Mouse (Mus musculus): Measurements from ENCODE around the gene Gpx4.

Gene Gpx4

DNA sequence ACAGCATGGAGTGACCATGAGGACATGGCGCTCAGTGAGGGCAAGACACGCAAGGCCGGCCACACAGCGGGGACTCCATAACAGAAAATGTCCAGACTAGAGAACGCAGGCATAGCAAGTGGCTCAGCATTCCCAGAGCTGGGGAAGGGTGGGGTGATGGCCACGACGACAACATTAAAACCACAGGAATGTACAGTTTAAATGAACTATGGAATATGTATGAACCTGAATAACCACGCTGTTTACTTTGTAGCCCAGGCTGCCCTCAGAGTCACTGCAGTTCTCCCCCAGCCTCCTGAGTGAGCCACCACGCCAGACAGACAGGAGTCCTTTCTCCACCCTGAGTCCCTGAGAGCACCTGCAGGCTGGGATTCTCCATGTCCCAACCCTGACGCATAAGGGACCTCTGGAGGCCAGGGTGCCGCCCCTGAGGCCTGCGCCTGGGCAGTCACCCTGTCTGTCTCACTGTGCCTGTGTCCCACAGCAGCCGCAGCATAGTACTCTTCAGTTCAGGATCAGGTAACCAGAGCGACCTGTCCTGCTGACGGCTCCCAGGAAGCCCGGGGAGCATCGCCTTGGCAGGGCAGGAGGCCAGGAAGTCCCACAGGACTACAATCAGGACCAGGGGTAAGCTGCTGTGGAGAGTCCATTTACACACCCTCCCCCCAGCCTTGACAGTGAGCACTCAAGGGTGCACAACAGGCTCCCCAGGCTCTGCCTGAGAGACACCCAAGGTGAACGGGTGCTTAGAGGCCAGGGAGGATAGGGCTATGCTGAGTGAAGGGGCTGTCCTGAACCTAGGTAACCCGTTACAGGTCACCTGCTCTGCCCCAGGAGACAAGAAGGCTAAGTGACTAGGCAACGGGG lies 25.9 kb downstream of the Gpx4 start:
- DNase-seq (ENCODE audit: low spot score in 2 of 2) = no peak

DNA sequence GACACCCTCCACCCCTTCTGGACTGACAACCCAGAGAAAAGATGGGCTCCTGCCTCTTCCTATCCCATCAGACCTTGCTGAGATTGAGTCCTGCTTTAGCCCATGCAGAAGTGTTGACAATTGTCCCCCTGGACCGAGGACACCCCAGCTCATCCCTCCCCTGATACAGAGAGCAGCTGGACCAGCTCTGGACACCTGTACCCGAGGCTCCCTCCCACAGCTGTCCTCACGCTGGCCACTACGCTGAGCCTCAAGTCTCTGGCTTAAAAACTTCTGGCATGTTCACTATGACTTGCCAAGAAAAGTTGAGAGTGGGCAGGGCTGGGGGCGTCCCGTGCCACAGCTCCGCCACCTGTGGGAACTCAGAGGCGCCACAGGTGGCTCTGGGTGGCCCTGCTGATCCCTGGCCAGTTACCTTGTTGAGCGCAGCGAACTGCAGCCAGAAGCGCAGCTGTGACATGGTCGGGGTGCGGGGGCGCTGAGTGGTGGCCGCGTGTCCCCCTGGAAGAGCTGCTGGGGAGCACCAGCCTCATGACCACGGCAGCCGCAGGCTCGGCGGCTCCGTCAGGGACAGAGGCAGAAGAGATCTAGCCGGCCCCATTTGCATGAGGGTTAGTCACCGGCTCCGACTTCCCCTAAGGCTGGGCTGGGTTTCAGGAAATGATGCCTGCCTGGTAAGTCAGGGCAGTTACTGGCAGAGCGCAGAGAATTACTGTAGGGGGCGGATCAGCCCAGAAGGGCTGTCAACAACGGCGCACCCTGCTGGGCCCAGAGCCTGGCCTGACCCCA lies 28.0 kb downstream of the Gpx4 start:
- no peak for DNase-seq (ENCODE audit: low spot score in 2 of 2)

DNA sequence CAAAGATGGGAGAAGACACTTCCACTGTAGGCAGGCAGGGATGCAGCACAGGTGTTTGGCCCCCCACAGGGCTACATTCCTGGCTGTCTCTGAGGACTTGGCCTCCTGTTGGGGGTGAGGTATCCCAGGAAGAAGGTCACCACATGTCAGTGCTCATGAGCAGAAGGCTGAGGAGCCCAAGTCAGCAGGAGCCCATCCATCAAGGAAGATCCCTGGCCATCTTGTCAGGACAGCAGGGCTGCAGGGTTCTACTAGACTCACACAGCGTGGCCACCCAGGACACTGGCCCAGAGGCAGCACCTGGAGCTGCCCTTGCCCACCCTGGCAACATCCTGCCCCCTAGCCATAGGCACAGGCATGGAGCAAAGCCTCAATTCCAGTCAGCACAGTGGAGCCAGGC lies 29.0 kb downstream of the Gpx4 start:
- no peak for DNase-seq (ENCODE audit: low spot score in 2 of 2)

DNA sequence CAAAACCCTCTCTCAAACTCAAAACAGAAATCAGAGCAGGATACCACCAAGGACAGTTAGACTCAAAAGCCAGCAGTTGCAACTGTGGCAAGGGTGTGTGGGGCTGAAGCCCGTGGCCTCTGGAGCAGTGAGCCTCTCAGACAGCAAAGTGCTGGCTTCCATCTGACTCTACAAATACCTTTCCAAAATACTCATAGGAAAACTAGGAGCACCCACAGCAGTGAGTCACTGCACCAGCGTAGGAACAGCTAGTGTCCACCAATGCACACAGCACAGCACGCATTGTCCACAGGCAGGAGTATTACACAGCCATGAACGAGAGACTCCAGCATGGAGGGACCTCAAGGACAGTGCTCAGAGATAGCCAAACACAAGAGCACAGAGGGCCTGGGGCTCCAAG lies 29.4 kb downstream of the Gpx4 start:
- DNase-seq (ENCODE audit: low spot score in 2 of 2) = no peak

DNA sequence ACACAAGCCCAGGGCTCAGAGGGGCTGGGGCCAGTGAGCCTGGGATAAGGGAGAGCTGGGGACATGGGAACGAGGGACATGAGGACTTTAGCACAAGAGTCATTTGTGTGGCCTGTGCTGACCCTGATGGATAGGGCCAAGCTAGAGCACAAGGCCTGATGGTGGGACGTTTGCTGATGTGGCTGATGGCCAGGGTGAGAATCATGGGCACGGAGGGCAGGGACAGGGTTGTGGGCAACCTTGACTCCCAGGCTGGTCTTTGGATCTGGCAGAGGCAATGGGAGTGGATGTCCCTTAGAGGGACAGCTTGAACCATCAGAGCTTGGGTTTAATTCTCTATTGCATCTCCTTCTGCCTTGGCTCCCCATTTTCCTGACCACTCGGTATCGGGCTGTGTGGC lies 30.3 kb downstream of the Gpx4 start:
- DNase-seq (ENCODE audit: low spot score in 2 of 2) = no peak

DNA sequence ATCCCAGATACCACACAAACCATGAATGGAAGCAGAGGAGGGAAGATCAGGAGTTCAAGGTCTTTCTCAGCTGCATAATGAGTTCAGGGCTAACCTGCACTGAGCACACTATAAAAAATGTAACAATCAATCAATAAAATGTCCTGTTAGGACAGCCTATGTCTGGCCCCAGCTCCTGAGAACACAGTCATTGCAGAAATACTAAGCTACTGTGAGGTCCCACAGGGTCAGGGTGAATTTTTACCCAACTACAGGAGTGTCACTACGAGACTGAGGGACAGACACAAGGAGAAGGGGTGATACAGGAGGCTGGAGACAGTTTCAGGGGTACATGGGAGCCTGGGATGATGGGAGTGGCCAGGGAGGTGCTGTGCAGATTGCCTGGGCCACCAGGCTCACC lies 31.4 kb downstream of the Gpx4 start:
- no peak for DNase-seq (ENCODE audit: low spot score in 2 of 2)

DNA sequence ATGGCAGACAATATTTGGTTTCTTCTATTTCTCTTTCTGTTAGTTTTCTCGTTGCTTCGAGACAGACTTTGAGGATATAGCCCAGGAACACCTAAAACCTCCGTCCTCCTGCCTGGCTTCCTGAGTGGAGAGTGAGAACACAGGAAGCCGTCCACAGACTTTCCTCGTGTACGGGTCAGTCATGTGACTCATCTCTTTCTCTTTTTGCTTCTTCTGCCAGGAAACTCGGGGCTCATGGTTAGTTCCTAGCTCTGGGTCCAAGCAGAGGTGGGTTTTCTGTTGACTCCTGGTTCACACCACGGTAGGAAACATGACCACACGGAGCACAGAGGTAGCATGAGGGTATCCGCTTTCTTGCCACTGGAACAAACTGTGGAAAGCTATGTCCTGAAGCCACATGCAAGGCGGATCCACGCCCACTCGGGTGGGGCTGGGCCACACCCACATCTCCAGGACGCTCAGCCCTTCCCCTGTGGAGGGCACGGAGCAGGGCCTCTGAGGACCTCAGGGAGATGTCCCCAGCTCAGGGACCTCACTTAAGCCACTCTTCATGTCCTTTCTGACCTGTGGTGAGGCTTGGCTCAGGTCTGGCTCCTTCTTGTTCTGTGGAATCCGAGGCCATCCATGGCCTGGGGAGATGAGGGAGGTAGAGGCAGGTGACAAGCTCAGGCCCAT lies 33.6 kb downstream of the Gpx4 start:
- DNase-seq (ENCODE audit: low spot score in 2 of 2) = no peak

DNA sequence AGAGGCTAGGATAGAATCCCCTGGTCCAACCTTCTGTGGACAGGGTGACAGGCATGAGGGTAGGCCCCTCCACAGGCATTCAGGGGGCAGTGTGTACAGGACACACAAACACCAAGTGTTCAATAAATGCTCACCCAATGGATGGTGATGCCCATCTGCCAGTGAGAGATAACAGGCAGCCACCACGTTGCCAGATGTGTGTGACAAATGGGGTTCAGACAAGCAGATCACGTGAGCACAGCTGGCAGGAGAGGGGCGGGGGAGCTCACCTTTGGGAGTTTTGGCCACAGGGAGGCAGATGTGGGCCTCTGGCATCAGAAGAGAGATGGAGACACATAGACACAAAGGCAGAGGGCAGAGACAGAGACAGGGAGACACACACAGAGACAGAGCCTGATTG lies 34.1 kb downstream of the Gpx4 start:
- no peak for DNase-seq (ENCODE audit: low spot score in 2 of 2)

DNA sequence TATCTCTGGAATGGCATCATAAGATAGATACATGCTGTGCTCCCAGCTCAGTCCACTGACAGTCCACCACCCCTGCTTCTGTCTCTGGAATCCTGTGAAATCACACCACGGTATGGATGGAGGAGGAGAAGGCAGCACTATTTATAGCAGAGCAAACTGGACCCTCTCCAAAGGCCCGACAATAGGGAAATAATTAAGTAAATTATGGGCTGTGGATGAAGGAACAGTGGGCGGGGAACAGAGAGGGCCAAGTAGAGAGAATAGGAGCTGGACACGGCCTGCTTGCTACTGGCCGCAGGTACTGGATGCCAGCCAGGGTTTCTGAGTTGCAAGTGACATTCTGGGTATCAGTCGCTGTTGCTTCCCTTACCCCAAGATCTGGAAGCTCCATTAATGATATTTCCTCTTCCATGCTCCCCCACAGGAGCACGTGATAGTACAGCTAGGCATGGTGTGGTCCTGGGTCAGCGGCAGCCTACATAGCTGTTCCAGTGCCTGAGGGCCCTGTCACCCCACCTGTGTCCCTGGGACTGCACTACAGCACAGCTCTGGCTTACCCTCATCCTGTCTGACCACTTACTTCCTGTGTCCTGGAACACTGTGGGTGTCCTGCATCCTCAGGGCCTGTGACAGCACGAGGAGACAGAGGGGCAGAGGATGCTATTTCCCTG lies 38.0 kb downstream of the Gpx4 start:
- DNase-seq (ENCODE audit: low spot score in 2 of 2) = peak in 1 of 2 experiments; percentile 23

DNA sequence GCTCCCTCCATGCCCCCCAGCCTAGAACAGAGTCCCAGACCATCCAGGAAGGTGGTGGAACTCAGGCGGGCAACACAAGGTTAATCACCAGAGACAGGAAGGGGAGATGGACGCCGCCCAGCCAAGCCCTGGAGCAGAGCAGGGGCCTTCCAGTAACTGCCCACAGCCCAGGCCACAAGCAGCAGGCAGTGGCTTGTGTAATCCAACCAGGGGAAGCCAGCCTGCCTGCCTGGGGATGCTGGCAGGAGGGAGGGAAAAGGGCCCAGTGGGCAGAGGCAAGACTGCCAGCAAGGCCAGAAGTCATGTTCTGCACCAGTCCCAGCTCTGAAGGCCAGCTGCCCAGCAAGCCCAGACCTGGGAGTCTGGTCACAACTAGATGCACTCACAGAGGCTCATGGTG lies 39.9 kb downstream of the Gpx4 start:
- no peak for DNase-seq (ENCODE audit: low spot score in 2 of 2)

DNA sequence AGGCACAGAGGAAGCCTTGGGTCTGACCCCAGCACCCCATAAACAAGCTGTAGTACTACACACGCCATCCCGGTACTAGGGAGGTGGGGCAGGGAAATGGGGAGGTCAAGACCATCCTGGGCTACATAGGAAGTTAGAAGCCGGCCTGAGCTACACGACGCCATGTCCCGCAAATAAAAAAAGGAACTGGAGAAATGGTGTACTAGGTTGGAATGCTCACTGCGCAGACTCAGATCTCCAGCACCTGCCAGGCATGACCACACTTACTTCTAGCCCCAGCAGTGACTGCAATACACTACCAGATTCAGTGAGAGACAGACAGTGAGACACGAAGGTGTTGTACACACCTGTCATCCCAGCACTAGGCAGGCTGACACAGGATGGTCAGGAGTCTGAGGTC lies 40.5 kb downstream of the Gpx4 start:
- DNase-seq (ENCODE audit: low spot score in 2 of 2) = no peak

DNA sequence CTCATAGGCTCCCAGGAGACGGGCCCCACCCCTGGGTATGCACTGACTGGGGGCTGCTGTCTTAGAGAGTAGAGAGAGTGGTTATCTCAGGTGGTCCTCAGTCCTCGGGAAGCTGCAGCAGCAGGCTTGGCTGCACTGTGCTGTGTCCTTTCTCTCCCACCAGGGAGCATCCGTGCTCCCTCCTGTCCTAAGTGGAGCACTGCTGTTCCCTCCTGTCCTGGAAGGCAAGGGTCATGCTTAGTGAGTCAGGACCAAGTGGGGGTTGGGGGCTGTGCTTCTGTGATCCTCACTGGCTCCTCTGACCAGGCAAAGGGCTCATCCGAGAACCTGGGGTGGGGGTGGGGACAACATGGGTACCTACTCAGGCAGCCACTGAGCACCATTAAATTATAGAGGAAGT lies 42.2 kb downstream of the Gpx4 start:
- DNase-seq (ENCODE audit: low spot score in 2 of 2) = no peak

DNA sequence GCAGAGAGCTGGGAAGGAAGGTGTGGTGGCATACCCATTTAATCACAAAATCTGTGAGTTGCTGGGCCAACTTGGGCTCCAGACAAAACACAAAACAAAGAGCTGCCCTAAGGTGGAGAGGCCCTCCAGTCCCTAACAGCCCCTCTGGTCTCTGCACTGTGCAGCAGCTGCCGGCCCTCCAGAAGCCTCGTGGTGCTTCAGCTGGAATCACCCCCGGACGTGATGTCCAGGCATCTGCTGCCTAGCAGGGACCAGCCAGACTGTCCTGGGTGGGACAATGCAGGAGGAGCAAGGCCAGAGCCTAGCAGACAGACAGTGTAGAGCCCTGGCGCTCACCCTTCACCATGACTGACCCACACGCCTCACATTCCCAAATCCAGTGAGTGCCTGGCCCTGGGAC lies 44.6 kb downstream of the Gpx4 start:
- no peak for DNase-seq (ENCODE audit: low spot score in 2 of 2)

DNA sequence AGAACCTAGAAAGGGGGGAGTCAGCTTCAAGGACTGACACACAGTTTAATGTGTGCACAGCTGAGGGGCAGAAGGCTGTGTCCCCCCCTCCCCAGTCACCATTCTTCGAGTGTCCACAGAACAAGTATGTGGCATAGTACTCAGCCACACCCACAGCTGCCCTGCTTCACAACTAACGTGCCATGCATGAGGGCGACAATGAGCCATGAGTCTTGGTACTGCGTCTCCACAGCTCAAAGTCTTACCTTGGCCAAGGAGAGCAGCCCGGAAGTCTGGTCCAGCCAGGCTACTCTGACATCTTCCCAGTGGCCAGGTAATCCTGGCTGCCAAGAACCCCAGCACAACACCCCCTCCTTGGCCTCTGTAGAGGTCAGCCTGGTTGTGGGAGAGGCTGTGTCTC lies 45.7 kb downstream of the Gpx4 start:
- no peak for DNase-seq (ENCODE audit: low spot score in 2 of 2)

DNA sequence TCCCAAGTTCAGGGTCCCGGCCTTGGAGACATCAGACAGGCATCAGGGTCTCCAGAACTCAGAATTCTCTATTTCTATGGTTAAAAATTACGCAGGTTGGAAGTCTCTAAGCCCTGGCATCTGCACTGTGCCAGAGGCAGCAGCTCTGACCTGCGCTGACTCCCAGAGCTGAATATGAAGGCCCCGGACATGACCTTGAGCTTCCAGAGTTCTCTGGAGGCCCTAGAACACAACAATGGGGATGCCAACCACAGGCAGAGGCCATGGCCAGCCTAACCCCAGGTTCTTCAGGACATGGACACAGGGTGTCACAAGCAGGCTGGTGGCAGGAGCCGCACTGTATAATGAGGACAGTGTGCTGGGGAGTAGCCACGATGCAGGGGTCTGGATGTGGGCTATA lies 47.1 kb downstream of the Gpx4 start:
- DNase-seq (ENCODE audit: low spot score in 2 of 2) = no peak

DNA sequence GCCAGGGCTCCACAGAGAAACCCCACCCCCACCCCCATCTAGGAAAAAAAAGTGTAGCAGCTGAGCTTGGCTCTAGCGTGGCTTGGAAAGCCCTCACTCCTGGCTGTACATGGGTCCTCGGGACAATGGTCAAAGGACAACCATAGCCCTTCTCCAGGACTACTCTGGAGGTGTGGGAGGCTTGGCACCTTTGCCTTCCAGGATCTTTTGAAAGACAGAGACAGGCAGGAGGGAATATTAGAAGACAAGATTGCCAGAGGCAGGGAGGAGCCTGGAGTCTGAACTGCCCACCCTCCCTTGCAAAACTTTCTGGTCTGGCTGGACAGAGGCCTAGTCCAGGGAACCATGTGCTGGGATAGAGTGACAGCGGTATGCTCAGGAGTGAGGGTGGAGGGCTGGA lies 47.7 kb downstream of the Gpx4 start:
- DNase-seq (ENCODE audit: low spot score in 2 of 2) = no peak

DNA sequence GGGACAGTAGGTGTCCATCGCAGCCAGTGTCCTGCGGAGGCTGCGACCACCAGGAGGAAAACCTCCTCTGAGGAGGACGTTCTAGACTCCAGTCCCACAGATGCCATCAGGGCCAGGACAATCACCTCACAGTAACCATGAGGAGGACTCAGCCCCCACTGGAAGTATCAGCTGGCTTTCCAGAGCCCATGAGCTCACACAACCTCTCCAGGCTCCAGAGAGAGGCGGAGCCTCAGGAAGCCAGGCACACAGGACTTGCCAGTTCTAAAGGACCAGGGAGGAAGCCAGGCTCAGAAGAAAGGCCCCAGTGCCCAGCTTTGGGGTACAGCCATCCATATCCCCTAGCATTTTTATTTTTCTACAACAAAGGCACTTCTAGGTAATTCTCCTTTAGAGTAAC lies 48.6 kb downstream of the Gpx4 start:
- no peak for DNase-seq (ENCODE audit: low spot score in 2 of 2)

DNA sequence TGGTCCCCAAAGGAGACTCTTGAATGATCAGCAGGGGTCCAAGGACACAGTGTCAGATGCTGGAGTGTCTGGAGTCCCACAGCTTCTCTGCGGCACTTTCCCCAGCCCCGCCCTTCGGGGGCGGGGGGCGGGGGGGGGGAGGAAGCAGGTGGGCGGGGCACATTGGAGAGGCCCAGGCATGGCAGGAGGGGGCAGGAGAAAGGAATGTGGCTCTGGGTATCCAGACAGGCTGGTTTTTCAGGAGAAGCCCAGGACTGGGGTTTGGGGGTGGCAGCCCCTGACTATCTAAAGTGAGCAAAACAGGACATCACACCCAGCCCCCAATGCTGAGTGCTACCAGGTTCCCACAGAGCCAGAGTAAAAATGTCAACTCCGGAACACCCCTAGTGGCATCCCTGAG lies 50.3 kb downstream of the Gpx4 start:
- no peak for DNase-seq (ENCODE audit: low spot score in 2 of 2)

DNA sequence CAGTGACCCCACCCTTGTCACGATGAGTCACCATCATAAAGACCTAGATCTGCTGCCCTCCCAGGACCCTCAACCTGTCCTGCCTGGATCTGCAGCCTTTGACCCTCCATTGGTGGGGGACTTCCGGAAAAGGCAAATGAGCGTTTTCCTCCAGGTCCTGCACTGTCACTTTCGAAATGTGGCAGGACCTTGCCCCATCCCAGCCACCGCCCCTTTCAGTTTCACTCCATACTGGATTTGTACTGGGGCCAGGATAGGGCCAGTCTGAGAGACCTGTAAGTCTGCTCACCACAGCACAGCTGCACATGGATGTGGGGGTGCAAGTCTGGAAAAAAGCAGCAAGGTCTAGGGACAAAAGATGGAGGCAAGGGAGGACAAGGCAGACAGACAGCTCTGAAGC lies 51.7 kb downstream of the Gpx4 start:
- no peak for DNase-seq (ENCODE audit: low spot score in 2 of 2)

DNA sequence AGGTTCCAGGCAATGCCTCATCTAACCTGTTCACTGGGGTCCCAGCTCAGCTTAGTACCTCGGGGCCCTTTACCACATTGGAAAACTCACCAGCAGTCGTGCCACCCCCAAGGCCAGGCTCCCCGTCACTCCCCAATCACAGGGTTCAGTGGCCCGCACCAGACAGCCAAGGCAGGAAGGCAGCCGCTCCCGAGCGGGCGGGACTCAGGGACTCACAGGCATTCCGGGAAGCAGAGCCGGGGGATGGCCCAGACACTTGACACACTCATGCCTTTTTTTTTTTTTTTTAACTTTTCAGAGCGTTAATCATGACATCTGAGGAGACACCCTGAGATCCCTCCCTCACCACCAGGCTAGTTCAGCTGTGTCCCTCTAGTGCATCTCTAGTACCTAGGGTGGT lies 54.0 kb downstream of the Gpx4 start:
- DNase-seq (ENCODE audit: low spot score in 2 of 2) = no peak

DNA sequence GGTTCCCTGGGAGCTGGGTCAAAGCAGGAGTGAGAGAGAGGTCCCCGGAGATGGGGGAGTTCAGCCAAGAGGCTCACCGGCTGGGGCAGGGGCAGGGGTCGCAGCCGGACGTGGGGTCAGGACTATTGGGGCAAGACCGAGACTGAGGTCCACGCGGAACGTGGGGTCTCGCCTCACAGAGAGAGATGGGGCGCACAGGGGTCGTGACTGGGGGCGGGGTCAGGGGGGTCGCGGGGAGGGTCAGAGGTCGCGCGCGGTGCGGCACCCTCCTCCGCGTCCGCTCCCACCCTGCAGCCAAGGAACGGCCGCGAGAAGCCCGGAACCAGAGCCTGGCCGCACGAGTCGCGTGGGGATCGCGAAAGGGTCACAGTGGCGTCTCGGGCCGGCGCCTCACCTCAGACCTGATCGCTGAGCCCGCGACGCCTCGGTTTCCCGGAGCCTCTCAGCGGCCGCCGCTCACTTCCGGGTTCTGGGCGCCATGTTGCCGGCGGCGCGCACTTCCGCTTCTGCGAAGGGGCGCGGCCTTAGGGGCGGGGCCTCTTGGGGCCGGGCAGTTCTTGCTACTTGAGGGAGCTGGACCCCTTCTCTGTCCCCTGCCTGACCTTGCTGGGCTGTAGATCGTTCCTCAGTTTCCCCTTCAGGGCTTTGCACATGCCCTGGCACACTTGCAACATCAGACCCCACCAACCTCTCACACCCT lies 55.4 kb downstream of the Gpx4 start:
- peak; percentile 61 to 71 for DNase-seq (ENCODE audit: low spot score in 2 of 2)

DNA sequence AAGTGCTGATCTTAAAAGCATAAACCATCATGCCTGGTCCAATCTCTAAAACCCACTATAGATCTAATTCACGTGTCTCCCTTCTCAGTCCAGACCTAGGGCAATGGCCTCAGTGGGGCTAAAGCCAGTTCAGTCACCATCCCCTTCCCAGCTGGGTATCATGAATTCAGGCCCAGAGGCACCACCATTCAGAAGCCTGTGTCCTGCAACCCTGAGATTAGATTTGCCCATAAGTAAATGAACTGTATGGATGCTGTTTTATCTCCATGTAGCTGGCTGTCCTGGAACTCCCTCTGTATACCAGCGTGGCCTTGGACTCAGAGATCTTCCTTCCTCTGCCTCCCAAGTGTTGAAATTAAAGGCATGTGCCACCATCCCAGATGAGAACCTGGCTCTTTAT lies 56.1 kb downstream of the Gpx4 start:
- DNase-seq (ENCODE audit: low spot score in 2 of 2) = no peak
